Mouse (Mus musculus): ENCODE results near the gene Gm13278. TPM values are rescaled to one million over a fixed set of nuclear protein-coding genes. Genes with fewer than 3 reads are reported as not detected.
"Not testable (repeated sequence)": the region's sequence is repeated elsewhere in the genome, so short reads cannot be mapped to it uniquely, and the experiment has no call there.

Gm13278 gene
- total RNA-seq, 2 experiments from 2014 or later, result not detected

GRCm38 (mm10) chr4:88785409-88785808 lies 5.9 kb upstream of the Gm13278 start, which contains the start of gene Gm13276:
Gene Gm13276 (plus strand): TSS chr4:88785709.
- intact Hi-C loops (cut with DNase I); DNase-seq: not testable (repeated sequence)

GRCm38 (mm10) chr4:88788402-88788801 lies 2.9 kb upstream of the Gm13278 start, which contains the start of gene Gm13277:
Gene Gm13277 (plus strand): TSS chr4:88788632.
- peak; percentile 56 to 63 for DNase-seq

GRCm38 (mm10) chr4:88793936-88794675 lies 2.8 kb downstream of the Gm13278 start, which contains the start of gene Gm13275:
Gene Gm13275 (plus strand): TSS chr4:88794487.
- peak; percentile 67 to 87 for DNase-seq
- intact Hi-C loops (cut with DNase I), result not testable (repeated sequence)

More at GRCm38 (mm10) chr4:88788402-88788801, 2.9 kb upstream of the Gm13278 start, which contains the start of gene Gm13277:
- intact Hi-C loops (cut with DNase I), result not testable (repeated sequence)

GRCm38 (mm10) chr4:88797097-88797496 lies 5.7 kb downstream of the Gm13278 start, which contains the start of gene Gm13279:
Gene Gm13279 (plus strand): TSS chr4:88797397.
- intact Hi-C loops (cut with DNase I), result not testable (repeated sequence)

GRCm38 (mm10) chr4:88799365-88799764 lies 8.0 kb downstream of the Gm13278 start, which contains the start of gene Gm13285:
Gene Gm13285 (plus strand): TSS chr4:88799665.
- intact Hi-C loops (cut with DNase I); DNase-seq: not testable (repeated sequence)

More at GRCm38 (mm10) chr4:88797097-88797496, 5.7 kb downstream of the Gm13278 start, which contains the start of gene Gm13279:
- not testable (repeated sequence) for DNase-seq

- DNase-seq; intact Hi-C loops (cut with DNase I): not testable (repeated sequence)
Measured at GRCm38 (mm10) chr4:88802954-88803353, 11.6 kb downstream of the Gm13278 start, which contains the start of gene Gm13287. Gene Gm13287 (plus strand): TSS chr4:88803254.

- DNase-seq; intact Hi-C loops (cut with DNase I): not testable (repeated sequence)
Measured at GRCm38 (mm10) chr4:88805231-88805630, 13.9 kb downstream of the Gm13278 start, which contains the start of gene Gm13288. Gene Gm13288 (plus strand): TSS chr4:88805531.

GRCm38 (mm10) chr4:88805761-88806160 lies 14.4 kb downstream of the Gm13278 start:
- peak; percentile 23 to 29 for DNase-seq
- intact Hi-C loops (cut with DNase I), result not testable (repeated sequence)

GRCm38 (mm10) chr4:88815928-88816327 lies 24.6 kb downstream of the Gm13278 start, which contains the start of gene Ifna7:
Gene Ifna7 (plus strand): TSS chr4:88816228.
- no peak for DNase-seq
- intact Hi-C loops (cut with DNase I), result no loop called here

GRCm38 (mm10) chr4:88819659-88820058 lies 28.3 kb downstream of the Gm13278 start, which contains the start of gene Ifna11:
Gene Ifna11 (plus strand): TSS chr4:88819959.
- intact Hi-C loops (cut with DNase I), result loop anchor here (5.0 kb wide), 1 partner anchor 137 kb away; the partner anchor contains the start of gene Ifna2
- no peak for DNase-seq

- DNase-seq, result no peak
- intact Hi-C loops (cut with DNase I), result loop anchor here (5.0 kb wide), 1 partner anchor 141 kb away; the partner anchor contains the start of gene Ifna2
Measured at GRCm38 (mm10) chr4:88822995-88823394, 31.6 kb downstream of the Gm13278 start.

- intact Hi-C loops (cut with DNase I); DNase-seq: not testable (repeated sequence)
Measured at GRCm38 (mm10) chr4:88827116-88827515, 35.8 kb downstream of the Gm13278 start, which contains the start of gene Ifna6. Gene Ifna6 (plus strand): TSS chr4:88827416.

- peak; percentile 3 to 14 for DNase-seq
- intact Hi-C loops (cut with DNase I), result no loop called here
Measured at GRCm38 (mm10) chr4:88830523-88830922, 39.2 kb downstream of the Gm13278 start.

GRCm38 (mm10) chr4:88835225-88835624 lies 43.9 kb downstream of the Gm13278 start, which contains the start of gene Ifna5:
Gene Ifna5 (plus strand): TSS chr4:88835525.
- DNase-seq; intact Hi-C loops (cut with DNase I): not testable (repeated sequence)

- DNase-seq, result peak in 1 of 2 experiments; percentile 5
- intact Hi-C loops (cut with DNase I), result no loop called here
Measured at GRCm38 (mm10) chr4:88838828-88839227, 47.5 kb downstream of the Gm13278 start.

GRCm38 (mm10) chr4:88840058-88840457 lies 48.7 kb downstream of the Gm13278 start:
- intact Hi-C loops (cut with DNase I), result no loop called here
- no peak for DNase-seq

- intact Hi-C loops (cut with DNase I), result no loop called here
Measured at GRCm38 (mm10) chr4:88841438-88841911, 50.1 kb downstream of the Gm13278 start, which contains the start of gene Ifna4. Gene Ifna4 (plus strand): TSS chr4:88841861.

More at GRCm38 (mm10) chr4:88841438-88841911, 50.1 kb downstream of the Gm13278 start, which contains the start of gene Ifna4:
- DNase-seq, result no peak

All from heart, postnatal 36 days (tissue).